Mouse (Mus musculus) MEL (cell line): ENCODE data around the gene Spats2. TPM values are rescaled to one million over a fixed set of nuclear protein-coding genes. Genes with fewer than 3 reads are reported as not detected.
A peak's percentile ranks its signal among the peaks of the same experiment; 100 is the strongest.

Experiments used
- DNase-seq: peaks from one replicate; pipeline ENCODE4 v3.0.0; 2011; ENCODE audit warnings: low read depth, low spot score
- H3K27ac ChIP-seq: 2 replicates; pipeline ENCODE4 v1.5.1; 2012; ENCODE audit warnings: low read depth, mild to moderate bottlenecking, control low read depth, low read length, moderate library complexity; ENCODE audit not compliant: control insufficient read depth
- H3K27me3 ChIP-seq, 2 experiments: fragments of 150-350 bp in 1 of 2; sonication (generic) in 1 of 2; 2 replicates each; pipeline ENCODE4 v1.6.1; 2012; ENCODE audit warnings: low read length in 2 of 2, mild to moderate bottlenecking in 2 of 2, improper control_type of control experiment in 1 of 2, moderate library complexity in 1 of 2; ENCODE audit not compliant: insufficient read depth in 2 of 2, control insufficient read depth in 1 of 2
- H3K36me3 ChIP-seq, 2 experiments: 2 replicates each; pipeline ENCODE4 v1.6.1; 2012 to 2014; ENCODE audit warnings: low read length in 2 of 2, improper control_type of control experiment in 1 of 2, inconsistent platforms in 1 of 2, mild to moderate bottlenecking in 1 of 2; ENCODE audit not compliant: insufficient read depth in 2 of 2, control insufficient read depth in 1 of 2
- H3K4me1 ChIP-seq, 2 experiments: fragments of 150-350 bp in 1 of 2; sonication (generic) in 1 of 2; 2 replicates each; pipeline ENCODE4 v1.6.1; 2012; ENCODE audit warnings: low read length in 2 of 2, improper control_type of control experiment in 1 of 2, mild to moderate bottlenecking in 1 of 2; ENCODE audit not compliant: insufficient read depth in 2 of 2, control insufficient read depth in 1 of 2
- H3K4me3 ChIP-seq, 2 experiments: fragments of 150-350 bp in 1 of 2; sonication (generic) in 1 of 2; 2 replicates each; pipeline ENCODE4 v1.5.1; 2012; ENCODE audit warnings: low read depth in 2 of 2, low read length in 2 of 2, mild to moderate bottlenecking in 2 of 2, moderate library complexity in 2 of 2, control low read depth in 1 of 2, improper control_type of control experiment in 1 of 2; ENCODE audit not compliant: control insufficient read depth in 1 of 2, insufficient read depth in 1 of 2
- H3K79me2 ChIP-seq: 2 replicates; pipeline ENCODE4 v1.6.1; 2012; ENCODE audit warnings: mild to moderate bottlenecking, low read length, moderate library complexity; ENCODE audit not compliant: control insufficient read depth, poor library complexity, insufficient read depth
- H3K9ac ChIP-seq: 2 replicates; pipeline ENCODE4 v1.6.1; 2012; ENCODE audit warnings: low read depth, mild to moderate bottlenecking, control low read depth, low read length, moderate library complexity; ENCODE audit not compliant: control insufficient read depth, poor library complexity, severe bottlenecking
- H3K9me3 ChIP-seq: fragments of 150-350 bp; sonication (generic); replicated peaks from 2 replicates; pipeline ENCODE4 v1.6.1; 2012; ENCODE audit warnings: mild to moderate bottlenecking, low read length, improper control_type of control experiment, moderate library complexity; ENCODE audit not compliant: insufficient read depth
- CHD1 ChIP-seq: IDR thresholded peaks from 2 replicates; pipeline ENCODE4 v1.6.1; 2012; ENCODE audit warnings: low read depth, mild to moderate bottlenecking, inconsistent platforms, low read length, improper control_type of control experiment
- CHD2 ChIP-seq: IDR thresholded peaks from 2 replicates; pipeline ENCODE4 v1.6.1; 2011; ENCODE audit warnings: low read length, improper control_type of control experiment
- ELF1 ChIP-seq: IDR thresholded peaks from 2 replicates; pipeline ENCODE4 v1.6.1; 2014; ENCODE audit warnings: low read depth, mild to moderate bottlenecking, inconsistent platforms, low read length, improper control_type of control experiment, moderate library complexity
- EP300 ChIP-seq, 2 experiments: IDR thresholded peaks; 2 replicates each; pipeline ENCODE4 v1.6.1; 2011; ENCODE audit warnings: improper control_type of control experiment in 2 of 2, low read length in 2 of 2, low read depth in 1 of 2, mild to moderate bottlenecking in 1 of 2
- ETS1 ChIP-seq: IDR thresholded peaks from 2 replicates; pipeline ENCODE4 v1.6.1; 2012; ENCODE audit warnings: low read depth, mild to moderate bottlenecking, inconsistent platforms, low read length, improper control_type of control experiment, moderate library complexity
- GABPA ChIP-seq: IDR thresholded peaks from 2 replicates; pipeline ENCODE4 v1.6.1; 2012; ENCODE audit warnings: low read depth, mild to moderate bottlenecking, inconsistent platforms, low read length, improper control_type of control experiment, moderate library complexity
- JUND ChIP-seq: IDR thresholded peaks from 2 replicates; pipeline ENCODE4 v1.6.1; 2011; ENCODE audit warnings: low read depth, mild to moderate bottlenecking, improper control_type of control experiment, low read length
- MAFK ChIP-seq: IDR thresholded peaks from 2 replicates; pipeline ENCODE4 v1.6.1; 2011; ENCODE audit warnings: low read depth, mild to moderate bottlenecking, low read length, improper control_type of control experiment, borderline replicate concordance
- MAZ ChIP-seq: IDR thresholded peaks from 2 replicates; pipeline ENCODE4 v1.6.1; 2012; ENCODE audit warnings: low read depth, mild to moderate bottlenecking, inconsistent platforms, low read length, improper control_type of control experiment
- MEF2A ChIP-seq: IDR thresholded peaks from 2 replicates; pipeline ENCODE4 v1.6.1; 2014; ENCODE audit warnings: low read depth, mild to moderate bottlenecking, inconsistent platforms, low read length, improper control_type of control experiment; ENCODE audit not compliant: poor library complexity, insufficient replicate concordance, severe bottlenecking; ENCODE audit errors: extremely low read depth
- MYB ChIP-seq: IDR thresholded peaks from 2 replicates; pipeline ENCODE4 v1.6.1; 2011; ENCODE audit warnings: mild to moderate bottlenecking, low read depth, low read length, improper control_type of control experiment
- NELFE ChIP-seq: IDR thresholded peaks from 2 replicates; pipeline ENCODE4 v1.6.1; 2011; ENCODE audit warnings: low read depth, low read length, improper control_type of control experiment
- POLR2AphosphoS5 ChIP-seq: IDR thresholded peaks from 2 replicates; pipeline ENCODE4 v1.6.1; 2012; ENCODE audit warnings: low read depth, borderline replicate concordance, mild to moderate bottlenecking, inconsistent platforms, low read length, moderate library complexity, mixed read lengths
- TCF12 ChIP-seq: IDR thresholded peaks from 2 replicates; pipeline ENCODE4 v1.6.1; 2014; ENCODE audit warnings: low read depth, mild to moderate bottlenecking, inconsistent platforms, low read length, improper control_type of control experiment, moderate library complexity
- UBTF ChIP-seq: IDR thresholded peaks from 2 replicates; pipeline ENCODE4 v1.6.1; 2012; ENCODE audit warnings: low read depth, mild to moderate bottlenecking, inconsistent platforms, low read length, improper control_type of control experiment, moderate library complexity, borderline replicate concordance; ENCODE audit not compliant: insufficient read depth
- USF1 ChIP-seq: IDR thresholded peaks from 2 replicates; pipeline ENCODE4 v1.6.1; 2014; ENCODE audit warnings: low read depth, mild to moderate bottlenecking, inconsistent platforms, low read length, improper control_type of control experiment, moderate library complexity
- ZC3H11A ChIP-seq: IDR thresholded peaks from 2 replicates; pipeline ENCODE4 v1.6.1; 2012; ENCODE audit warnings: low read depth, mild to moderate bottlenecking, inconsistent platforms, low read length, improper control_type of control experiment
- polyA plus RNA-seq, 2 experiments: library from polyadenylated mRNA; stranded (reverse) in 1 of 2; unstranded in 1 of 2; fragments of >175 nt in 1 of 2; fragments of >200 nt in 1 of 2; gene quantifications; 2 replicates each; pipeline versions ENCODE4 v1.2.1 to v1.2.4; 2012; ENCODE audit warnings: low replicate concordance in 2 of 2, low read depth in 1 of 2; ENCODE audit not compliant: insufficient read length in 2 of 2, insufficient read depth in 1 of 2, missing spikeins in 1 of 2
- total RNA-seq: library from RNA; depleted of rRNA; stranded (reverse); fragments of 300-350 nt; gene quantifications from 2 replicates; pipeline ENCODE4 v1.2.3, GENCODE M21; 2012

Spats2 gene
- total and polyA plus RNA-seq, 3 experiments = 8.2 to 24.5 TPM; not detected in 1

DNA sequence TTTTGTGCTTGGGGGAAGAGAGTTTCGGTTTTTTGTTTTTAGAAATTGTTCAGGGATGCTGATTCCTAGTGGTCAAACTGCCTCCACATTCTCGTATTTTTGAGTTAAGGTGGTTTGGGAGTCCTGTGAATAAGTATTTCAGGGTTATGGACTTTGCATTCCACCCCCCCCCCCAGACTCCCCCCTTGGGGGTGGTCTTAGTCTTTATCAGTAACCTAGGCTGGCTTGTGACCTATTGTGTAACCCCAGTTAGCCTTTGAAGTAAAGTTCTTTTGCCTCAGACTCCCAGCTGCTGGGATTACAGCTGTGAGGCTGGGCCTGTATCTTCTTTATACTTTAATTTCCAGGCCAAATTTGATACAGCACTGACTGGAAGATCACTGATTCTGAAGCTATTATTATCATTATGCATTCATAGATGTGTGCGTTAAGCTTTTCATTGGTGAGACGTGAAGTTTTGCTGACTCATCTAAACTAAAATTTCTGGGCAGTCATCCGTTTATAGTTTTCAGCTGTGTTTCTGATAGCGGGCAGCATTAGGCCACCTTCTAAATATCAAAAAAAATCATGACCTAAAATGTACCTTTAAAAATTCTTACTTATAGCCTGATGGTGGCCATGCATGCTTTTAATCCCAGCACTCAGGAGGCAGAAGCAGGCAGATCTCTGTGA lies 2.3 kb downstream of the Spats2 start:
- no peak overlapping the region for H3K9ac ChIP-seq
- DNase-seq = no peak
- H3K4me3 ChIP-seq = no peak overlapping the region
- TF ChIP-seq CHD2 (no peak), JUND (no peak), ZC3H11A (no peak), ETS1 (peak; percentile 34; the same call in 1 of the 2 replicates), MAFK (peak; percentile 89)
- H3K9me3 ChIP-seq = no peaks in the 10 kb centered on the region
- peaks cover 8% of the 10 kb centered on the region for H3K79me2 ChIP-seq
- H3K36me3 ChIP-seq = peaks cover 0 to 10% of the 10 kb centered on the region in 2 experiments; a peak in 2 of 4 replicates
- H3K4me1 ChIP-seq = peaks cover under 1 to 5% of the 10 kb centered on the region in 2 experiments
- no peak overlapping the region for H3K27ac ChIP-seq
- peaks cover 0 to 3% of the 10 kb centered on the region in 2 experiments; a peak in 2 of 4 replicates for H3K27me3 ChIP-seq

DNA sequence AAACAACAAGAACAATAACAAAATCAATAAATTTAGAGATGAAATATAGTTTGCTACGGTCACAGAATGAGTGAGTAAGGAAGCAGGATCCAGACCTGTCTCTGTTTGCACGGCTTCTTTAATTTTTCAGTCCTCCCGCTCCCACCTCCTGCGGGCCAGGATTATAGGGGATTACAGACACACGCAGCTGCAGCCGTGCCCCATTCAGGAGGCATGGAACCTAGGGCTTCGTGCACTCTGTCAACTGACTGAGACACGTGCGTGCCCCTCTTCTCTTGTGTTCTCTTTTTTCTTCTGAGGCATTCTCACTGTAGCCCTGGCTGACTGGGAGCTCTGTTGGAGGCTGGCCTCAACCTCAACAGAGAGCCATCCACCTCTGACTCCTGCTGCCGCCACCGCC lies 3.7 kb downstream of the Spats2 start:
- H3K36me3 ChIP-seq = peaks cover 0 to 4% of the 10 kb centered on the region in 2 experiments; a peak in 3 of 4 replicates
- no peak overlapping the region for H3K27ac ChIP-seq
- H3K27me3 ChIP-seq = peaks cover 0 to 3% of the 10 kb centered on the region in 2 experiments; a peak in 2 of 4 replicates
- H3K4me1 ChIP-seq = no peaks in the 10 kb centered on the region
- H3K79me2 ChIP-seq = peaks cover 8% of the 10 kb centered on the region
- TF ChIP-seq NELFE (no peak), UBTF (no peak), MAZ (no peak), ELF1 (no peak), JUND (no peak), GABPA (no peak), ZC3H11A (no peak), USF1 (no peak), EP300 (IDR thresholded peaks at IDR 0.05; ENCODE audit: low read depth in 1 of 2, low read length in 2 of 2) (no peak), TCF12 (no peak), POLR2AphosphoS5 (no peak), MEF2A (no peak), CHD1 (no peak), MYB (no peak)
- DNase-seq = no peak
- no peaks in the 10 kb centered on the region for H3K9me3 ChIP-seq
- no peak overlapping the region for H3K4me3 ChIP-seq
- H3K9ac ChIP-seq = no peak overlapping the region
